Mouse (Mus musculus) limb, embryonic 10.5 days (tissue): ENCODE measurements around the gene Tubb3. TPM values are rescaled to one million over a fixed set of nuclear protein-coding genes. Genes with fewer than 3 reads are reported as not detected.

Source experiments
- DNase-seq: peaks from one replicate; pipeline ENCODE4 v3.0.0-alpha.2; 2017; ENCODE audit warnings: low spot score
- H3K27ac ChIP-seq: fragments of 300-500 bp; sonication (generic); 2 replicates; pipeline ENCODE4 v1.5.1; 2016; ENCODE audit warnings: mild to moderate bottlenecking
- H3K27me3 ChIP-seq: fragments of 300-500 bp; sonication (generic); 2 replicates; pipeline ENCODE4 v1.6.1; 2016; ENCODE audit warnings: low read depth, mild to moderate bottlenecking; ENCODE audit not compliant: poor library complexity, severe bottlenecking
- H3K36me3 ChIP-seq: fragments of 300-500 bp; sonication (generic); 2 replicates; pipeline ENCODE4 v1.6.1; 2016; ENCODE audit warnings: mild to moderate bottlenecking, moderate library complexity
- H3K4me1 ChIP-seq: fragments of 300-500 bp; sonication (generic); 2 replicates; pipeline ENCODE4 v1.6.1; 2016
- H3K4me3 ChIP-seq: fragments of 300-500 bp; sonication (generic); 2 replicates; pipeline ENCODE4 v1.5.1; 2016; ENCODE audit warnings: mild to moderate bottlenecking, moderate library complexity
- H3K9me3 ChIP-seq: fragments of 300-500 bp; sonication (generic); replicated peaks from 2 replicates; pipeline ENCODE4 v1.6.1; 2016; ENCODE audit warnings: mild to moderate bottlenecking
- WGBS: fragments of 180-500 bp; shearing (Covaris S2); methylation state at CpG from one replicate; pipeline ENCODE4 v1.1.7; 2016; 5-methylcytosine and 5-hydroxymethylcytosine counted together
- polyA plus RNA-seq: library from polyadenylated mRNA; unstranded; fragments of >200 nt; fragmentation: Nextera tagmentation; extraction: Ambion mirVana; gene quantifications from 2 replicates; pipeline ENCODE4 v1.2.1, GENCODE M21; 2016

The Tubb3 gene
- 6.9 and 7.9 TPM in 2 replicates for polyA plus RNA-seq

DNA sequence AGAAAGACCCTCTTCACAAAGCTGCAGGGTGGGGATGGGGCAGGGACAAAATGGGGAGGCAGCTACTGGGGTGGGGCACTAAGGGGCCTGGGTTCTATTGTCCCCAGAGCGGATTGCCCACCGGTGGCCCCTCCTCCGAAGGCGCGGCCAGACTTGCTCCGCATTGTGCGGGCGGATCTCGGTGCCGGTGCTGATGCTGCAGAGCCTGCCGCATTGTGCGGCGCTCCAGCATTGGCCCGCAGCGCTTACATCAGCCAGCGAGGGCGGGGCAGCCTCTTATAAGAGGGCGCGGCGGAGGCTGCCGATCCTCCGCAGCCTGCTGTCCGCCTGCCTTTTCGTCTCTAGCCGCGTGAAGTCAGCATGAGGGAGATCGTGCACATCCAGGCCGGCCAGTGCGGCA is at the start of gene Tubb3:
Tubb3 (plus strand) TSS at position 179 of the 400 bp plus-strand sequence.
- H3K4me3 ChIP-seq = peak within 1 kb of the TSS; percentile 47
- H3K36me3 ChIP-seq = no peaks in the 10 kb centered on the region
- peaks cover 69% of the 10 kb centered on the region for H3K27me3 ChIP-seq
- no peak within 1 kb of the TSS for H3K27ac ChIP-seq
- peak; percentile 67 for DNase-seq
- under 1% methylated on average over 29 of the region's 29 CpGs for WGBS
- H3K4me1 ChIP-seq = peaks cover 24% of the 10 kb centered on the region
- H3K9me3 ChIP-seq = no peaks in the 10 kb centered on the region

DNA sequence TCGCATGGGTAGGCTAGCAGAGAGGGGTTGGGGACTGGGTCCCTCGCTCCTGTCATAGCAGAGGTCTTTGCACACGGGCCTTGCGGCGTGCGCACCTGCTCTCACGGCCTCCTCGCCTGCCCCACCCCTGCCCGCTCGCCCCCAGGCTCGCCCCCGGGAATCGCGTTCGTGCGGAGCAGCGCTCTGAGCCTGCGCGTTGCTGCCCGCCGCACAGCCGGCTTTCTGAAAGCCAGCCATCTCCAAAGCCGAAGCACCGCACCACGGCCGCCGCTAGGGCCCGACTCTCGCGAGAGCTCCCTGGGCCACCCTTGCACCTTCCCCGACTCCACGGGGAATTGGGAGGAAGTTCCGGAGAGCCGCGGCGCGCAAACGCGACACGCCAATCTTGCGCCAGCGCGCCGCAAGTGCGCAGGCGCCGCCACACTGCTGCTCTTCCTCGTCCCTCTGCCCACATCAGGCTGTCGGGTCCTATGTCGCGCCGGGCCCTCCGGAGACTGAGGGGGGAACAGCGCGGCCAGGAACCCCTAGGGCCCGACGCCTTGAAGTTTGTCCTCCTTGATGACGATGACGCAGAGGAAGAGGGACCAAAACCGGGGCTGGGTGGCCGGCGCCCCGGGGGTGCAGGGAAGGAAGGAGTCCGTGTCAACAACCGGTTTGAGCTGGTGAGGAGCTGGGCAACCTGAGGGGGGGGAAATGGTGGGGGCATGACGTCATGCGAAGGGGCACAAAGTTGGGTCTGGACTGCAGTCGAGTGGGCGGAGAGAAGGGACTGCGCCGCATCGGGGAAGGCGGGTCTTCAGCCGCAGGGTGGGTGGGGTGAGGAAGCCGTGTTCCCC is 37.6 kb upstream of the Tubb3 start, which contains the start of gene Tcf25:
Tcf25 (plus strand) TSS at position 351 of the 836 bp plus-strand sequence.
- H3K9me3 ChIP-seq = no peaks in the 10 kb centered on the region

DNA sequence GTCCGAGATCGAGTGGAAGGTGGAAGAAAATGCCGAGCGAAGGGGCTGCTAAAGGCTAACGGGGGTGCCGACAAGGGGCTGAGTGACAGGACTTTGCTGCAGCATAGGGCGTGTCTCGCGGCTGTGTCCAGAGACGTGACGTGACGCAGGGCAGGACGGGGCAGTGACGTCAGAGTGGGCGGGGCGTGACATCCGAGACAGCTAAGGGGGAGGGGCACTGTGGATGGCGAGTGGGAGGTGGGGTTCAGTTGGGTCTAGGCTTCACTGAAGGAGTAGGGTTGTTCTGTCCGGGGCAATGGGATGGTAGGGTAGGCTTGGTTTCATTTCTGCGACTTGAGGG is 37.0 kb upstream of the Tubb3 start:
- peaks cover 20% of the 10 kb centered on the region for H3K36me3 ChIP-seq
- H3K4me3 ChIP-seq = peak overlapping the region; percentile 77
- H3K9me3 ChIP-seq = no peaks in the 10 kb centered on the region
- no peaks in the 10 kb centered on the region for H3K27me3 ChIP-seq
- peak overlapping the region; percentile 91 for H3K27ac ChIP-seq
- WGBS = 1% methylated on average over 20 of the region's 20 CpGs
- DNase-seq = peak; percentile 99
- H3K4me1 ChIP-seq = peaks cover 18% of the 10 kb centered on the region

More for the DNA sequence above, 37.6 kb upstream of the Tubb3 start, which contains the start of gene Tcf25:
- Histone ChIP-seq H3K4me3 (peak within 1 kb of the TSS; percentile 77), H3K27ac (peak within 1 kb of the TSS; percentile 91), H3K27me3 (no peaks in the 10 kb centered on the region), H3K36me3 (peaks cover 20% of the 10 kb centered on the region), H3K4me1 (peaks cover 18% of the 10 kb centered on the region)
- WGBS = under 1% methylated on average over 75 of the region's 75 CpGs
- DNase-seq = peak; percentile 98

DNA sequence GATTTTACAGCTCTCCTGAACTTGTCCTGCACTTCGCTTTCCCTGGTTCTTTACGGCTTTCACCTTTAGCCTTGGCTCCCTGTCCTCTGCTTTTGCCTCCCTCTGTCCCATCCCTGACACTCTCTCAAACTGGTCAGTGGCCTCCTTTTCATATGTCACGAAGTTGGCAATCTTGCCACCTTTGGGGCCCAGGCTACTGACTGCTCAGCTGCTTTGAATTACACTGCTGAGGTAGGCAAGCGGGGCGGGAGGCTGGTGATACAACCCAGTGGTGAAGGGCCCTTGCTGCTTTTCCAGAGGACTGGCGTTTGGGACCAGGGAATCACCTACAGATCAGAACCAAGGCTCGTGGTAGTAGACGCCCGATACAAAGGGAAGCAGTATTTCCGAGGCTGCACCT is 35.5 kb upstream of the Tubb3 start:
- WGBS = 88% methylated on average over 10 of the region's 10 CpGs
- peaks cover 20% of the 10 kb centered on the region for H3K36me3 ChIP-seq

DNA sequence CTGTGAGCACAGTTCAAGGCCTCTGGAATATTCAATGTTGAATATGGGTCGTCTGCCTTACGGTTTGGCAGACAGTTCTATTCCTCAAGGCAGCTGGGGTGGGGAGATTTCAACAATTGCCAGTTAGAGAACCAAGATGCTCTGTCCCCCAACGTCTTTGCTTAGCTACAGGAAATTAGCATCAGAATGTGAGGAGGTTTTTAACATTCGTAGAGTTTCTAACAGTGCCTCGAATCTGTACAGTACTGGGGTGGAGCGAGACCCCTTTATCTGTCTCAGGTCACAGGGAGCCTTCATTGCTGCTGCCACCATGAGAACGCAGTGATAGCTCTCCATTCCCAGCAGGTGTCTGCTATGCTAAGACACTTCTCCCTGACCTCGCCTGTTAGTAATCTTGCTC is 35.1 kb upstream of the Tubb3 start:
- H3K36me3 ChIP-seq = peaks cover 22% of the 10 kb centered on the region
- no peak for DNase-seq
- no peak overlapping the region for H3K4me3 ChIP-seq
- H3K27ac ChIP-seq = no peak overlapping the region
- no peaks in the 10 kb centered on the region for H3K9me3 ChIP-seq
- H3K27me3 ChIP-seq = no peaks in the 10 kb centered on the region
- H3K4me1 ChIP-seq = peaks cover 18% of the 10 kb centered on the region
- 72% methylated on average over 8 of the region's 8 CpGs for WGBS

More for the DNA sequence above, 35.5 kb upstream of the Tubb3 start:
- H3K27me3 ChIP-seq = no peaks in the 10 kb centered on the region
- peaks cover 18% of the 10 kb centered on the region for H3K4me1 ChIP-seq
- no peak overlapping the region for H3K27ac ChIP-seq
- DNase-seq = no peak
- no peak overlapping the region; the same call in 1 of the 2 replicates for H3K4me3 ChIP-seq
- H3K9me3 ChIP-seq = no peaks in the 10 kb centered on the region

DNA sequence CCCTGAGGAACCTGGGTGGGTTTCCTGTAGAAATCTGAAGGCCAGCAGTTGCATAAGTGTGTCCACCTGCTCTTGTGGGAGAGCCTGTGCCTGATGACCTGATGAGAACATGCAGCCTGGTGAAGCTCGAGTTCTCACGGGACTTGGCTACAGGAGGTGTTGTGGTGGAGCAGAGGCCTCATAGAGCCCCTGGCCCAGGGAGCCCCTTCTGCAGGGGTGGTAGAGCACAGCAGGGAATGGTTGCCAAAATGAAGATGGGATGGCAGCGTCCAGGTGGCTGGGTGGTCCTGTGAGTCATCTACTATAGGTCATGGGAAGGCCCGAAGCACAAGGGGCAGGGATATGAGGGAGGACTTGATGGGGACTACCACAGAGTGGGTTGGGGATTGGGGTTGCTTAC is 29.5 kb upstream of the Tubb3 start:
- WGBS = 90% methylated on average over 4 of the region's 4 CpGs
- DNase-seq = no peak
- peaks cover 68% of the 10 kb centered on the region for H3K36me3 ChIP-seq

DNA sequence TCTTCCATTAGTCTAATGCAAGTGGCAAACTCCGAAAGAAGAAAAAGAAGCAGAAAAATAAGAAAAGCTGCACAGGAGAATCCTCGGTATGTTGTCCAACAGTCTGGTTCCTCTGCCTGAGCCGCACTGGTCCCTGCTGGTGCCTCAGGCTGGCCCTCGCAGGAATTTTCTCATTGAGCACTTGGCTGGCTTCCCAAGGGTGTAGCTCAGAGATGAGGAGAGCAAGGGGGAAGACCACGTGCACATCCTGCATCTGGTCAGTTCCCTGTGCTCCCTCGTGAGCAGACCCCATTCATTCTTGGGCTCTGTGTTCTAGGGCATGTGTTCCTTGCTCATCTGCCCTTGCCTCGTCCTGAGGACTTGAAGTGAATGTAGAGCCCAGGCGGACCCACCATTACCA is 28.7 kb upstream of the Tubb3 start:
- DNase-seq = no peak
- H3K4me1 ChIP-seq = no peaks in the 10 kb centered on the region
- H3K9me3 ChIP-seq = no peaks in the 10 kb centered on the region
- no peak overlapping the region for H3K27ac ChIP-seq
- H3K36me3 ChIP-seq = peaks cover 71% of the 10 kb centered on the region
- no peak overlapping the region for H3K4me3 ChIP-seq
- WGBS = 95% methylated on average over 8 of the region's 8 CpGs
- no peaks in the 10 kb centered on the region for H3K27me3 ChIP-seq

More for the DNA sequence above, 29.5 kb upstream of the Tubb3 start:
- H3K9me3 ChIP-seq = no peaks in the 10 kb centered on the region
- no peak overlapping the region for H3K27ac ChIP-seq
- no peaks in the 10 kb centered on the region for H3K27me3 ChIP-seq
- H3K4me1 ChIP-seq = no peaks in the 10 kb centered on the region
- no peak overlapping the region for H3K4me3 ChIP-seq

DNA sequence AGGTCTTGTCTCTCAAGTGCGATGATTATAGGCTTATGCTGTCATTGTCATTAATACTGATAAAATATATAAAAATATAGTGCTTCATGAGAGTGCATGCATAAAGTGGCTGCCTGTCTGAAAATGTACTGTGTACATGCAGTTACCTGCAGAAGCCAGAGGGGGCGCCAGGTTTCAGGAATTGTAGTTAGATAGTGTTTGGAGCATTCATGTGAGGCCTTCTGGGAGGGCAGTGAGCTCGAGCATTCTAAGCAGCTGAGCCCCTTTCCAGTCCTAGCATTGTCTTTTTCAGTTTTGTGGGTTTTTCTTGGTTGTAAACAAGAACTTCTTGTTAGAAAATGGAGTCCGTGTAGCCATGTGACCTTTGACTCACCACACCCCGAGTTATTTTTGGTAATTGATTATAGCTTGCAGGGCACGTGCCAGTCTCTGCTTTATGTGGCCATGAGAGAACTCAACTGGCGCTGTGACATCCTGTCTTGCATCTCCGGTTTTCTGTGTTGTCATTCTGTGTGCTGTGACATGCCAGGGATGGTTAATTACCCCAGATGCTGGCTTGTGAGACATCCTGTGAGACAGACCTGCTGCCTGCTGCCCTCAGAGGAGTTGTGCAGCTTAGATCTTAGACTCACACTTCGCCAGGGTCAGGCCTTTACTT is 26.2 kb upstream of the Tubb3 start:
- Histone ChIP-seq H3K4me3 (no peak overlapping the region), H3K27ac (no peak overlapping the region), H3K9me3 (no peaks in the 10 kb centered on the region), H3K36me3 (peaks cover 90% of the 10 kb centered on the region), H3K27me3 (no peaks in the 10 kb centered on the region), H3K4me1 (no peaks in the 10 kb centered on the region)
- WGBS = 73% methylated on average over 9 of the region's 9 CpGs
- peak; percentile 50 for DNase-seq

DNA sequence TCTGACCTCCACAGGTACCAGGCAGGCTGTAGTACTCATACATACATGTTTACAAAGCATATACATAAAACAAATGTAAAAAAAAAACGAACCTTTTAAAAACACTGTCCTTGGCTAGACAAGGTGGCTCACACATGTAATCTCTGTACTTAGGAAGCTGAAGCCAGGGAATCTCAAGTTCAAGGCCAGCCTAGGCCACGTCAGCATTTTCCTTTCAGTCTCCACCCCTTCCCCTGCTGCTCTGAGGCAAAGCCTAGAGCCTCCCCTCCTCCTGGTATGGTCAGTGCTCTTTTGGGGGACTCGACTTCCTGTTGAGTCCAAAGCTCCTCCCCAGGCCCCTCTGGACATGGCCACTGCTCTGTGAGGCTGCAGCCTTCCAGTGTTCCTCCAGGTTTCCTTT is 24.2 kb upstream of the Tubb3 start:
- H3K4me3 ChIP-seq = no peak overlapping the region
- no peaks in the 10 kb centered on the region for H3K9me3 ChIP-seq
- no peak for DNase-seq
- H3K27me3 ChIP-seq = no peaks in the 10 kb centered on the region
- H3K27ac ChIP-seq = no peak overlapping the region
- H3K36me3 ChIP-seq = peaks cover 100% of the 10 kb centered on the region
- WGBS = 81% methylated on average over 3 of the region's 3 CpGs
- no peaks in the 10 kb centered on the region for H3K4me1 ChIP-seq

DNA sequence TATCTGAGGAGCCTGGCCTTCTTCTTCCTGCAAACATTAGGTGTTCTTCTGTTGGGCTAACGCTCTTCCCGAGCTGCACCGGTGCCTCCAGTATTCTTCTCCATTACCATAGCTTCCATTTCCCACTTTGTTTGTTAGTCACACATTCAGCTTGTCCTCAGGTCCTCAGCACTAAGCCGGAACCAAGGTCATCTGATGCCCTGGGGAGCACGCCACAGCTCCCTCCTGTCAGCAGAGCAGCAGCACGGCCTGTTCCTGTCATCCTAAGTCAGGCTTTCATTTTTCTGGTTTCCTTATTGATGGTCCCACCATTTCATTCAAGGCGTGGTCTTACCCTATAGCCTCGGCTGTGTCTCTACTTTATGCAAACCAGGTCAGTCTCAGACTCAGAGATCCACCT is 23.4 kb upstream of the Tubb3 start:
- 92% methylated on average over 8 of the region's 8 CpGs for WGBS
- no peak for DNase-seq
- Histone ChIP-seq H3K4me1 (no peaks in the 10 kb centered on the region), H3K27ac (no peak overlapping the region), H3K27me3 (no peaks in the 10 kb centered on the region), H3K36me3 (peaks cover 99% of the 10 kb centered on the region), H3K4me3 (no peak overlapping the region), H3K9me3 (no peaks in the 10 kb centered on the region)

DNA sequence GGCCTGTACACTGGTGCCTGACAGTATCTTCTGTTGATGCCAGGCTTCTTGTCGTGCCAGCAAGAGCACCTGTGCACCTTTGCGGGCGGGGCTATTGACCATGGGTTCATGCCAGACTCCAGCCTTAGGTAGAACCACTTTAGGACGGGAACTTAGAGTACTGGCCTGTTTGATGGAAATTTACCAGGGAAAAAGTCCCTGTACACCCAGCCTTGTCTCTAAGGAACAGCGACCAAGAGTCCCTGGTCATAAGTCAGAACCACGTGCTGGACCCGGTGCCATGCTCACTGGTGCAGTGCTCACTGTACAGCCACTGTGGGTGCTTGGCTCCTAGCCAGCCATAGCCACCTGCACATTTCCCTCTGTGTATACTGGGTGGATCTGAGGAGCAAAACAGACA is 22.2 kb upstream of the Tubb3 start:
- H3K27me3 ChIP-seq = no peaks in the 10 kb centered on the region
- H3K27ac ChIP-seq = no peak overlapping the region
- no peaks in the 10 kb centered on the region for H3K9me3 ChIP-seq
- no peak overlapping the region for H3K4me3 ChIP-seq
- 99% methylated on average over 7 of the region's 7 CpGs for WGBS
- H3K36me3 ChIP-seq = peaks cover 99% of the 10 kb centered on the region
- DNase-seq = no peak
- H3K4me1 ChIP-seq = no peaks in the 10 kb centered on the region

DNA sequence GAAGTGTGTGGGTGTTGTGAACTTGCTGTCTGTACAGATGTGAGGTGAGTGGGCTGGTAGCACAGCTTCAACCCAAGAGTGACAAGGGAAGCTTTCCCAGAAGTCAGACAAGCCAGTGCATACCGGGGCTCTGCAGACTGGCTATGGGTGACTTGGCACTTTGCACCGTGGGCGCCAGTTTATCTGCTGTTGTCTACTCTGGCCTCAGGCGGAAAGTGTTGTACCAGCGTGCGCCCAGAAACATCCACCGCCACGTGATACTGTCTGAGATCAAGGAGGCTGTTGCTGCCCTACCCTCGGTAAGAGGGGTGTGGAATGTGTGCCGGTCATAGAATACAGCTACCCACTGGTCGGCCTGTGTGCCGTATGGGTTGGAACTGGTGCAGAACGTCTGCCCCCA is 12.9 kb upstream of the Tubb3 start:
- H3K27me3 ChIP-seq = no peaks in the 10 kb centered on the region
- DNase-seq = no peak
- no peaks in the 10 kb centered on the region for H3K9me3 ChIP-seq
- 94% methylated on average over 13 of the region's 13 CpGs for WGBS
- peaks cover 100% of the 10 kb centered on the region for H3K36me3 ChIP-seq
- H3K27ac ChIP-seq = no peak overlapping the region
- H3K4me1 ChIP-seq = no peaks in the 10 kb centered on the region
- no peak overlapping the region for H3K4me3 ChIP-seq

DNA sequence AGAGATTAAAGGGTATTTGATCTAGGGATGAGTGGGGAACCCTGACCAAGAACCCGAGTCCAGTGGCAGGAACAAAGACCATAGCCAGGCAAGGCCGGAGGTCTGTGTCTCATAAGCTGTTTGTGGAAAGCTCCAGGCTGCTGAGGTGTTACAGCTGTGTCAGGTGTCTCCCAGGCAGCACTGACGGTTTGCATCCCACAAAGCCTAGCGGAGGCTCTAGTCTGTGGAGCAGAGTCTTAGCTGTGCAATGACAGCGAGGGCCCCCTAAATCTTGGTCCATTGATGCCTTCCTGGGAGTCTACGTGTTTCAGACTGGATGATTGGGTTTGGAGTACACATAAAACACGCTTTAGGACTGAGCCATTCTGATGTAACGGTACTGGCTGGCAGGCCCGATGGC is 9.3 kb upstream of the Tubb3 start:
- DNase-seq = no peak
- Histone ChIP-seq H3K4me1 (peaks cover 6% of the 10 kb centered on the region; the same call in 1 of the 2 replicates), H3K36me3 (peaks cover 66% of the 10 kb centered on the region), H3K9me3 (no peaks in the 10 kb centered on the region), H3K4me3 (no peak overlapping the region), H3K27me3 (no peaks in the 10 kb centered on the region), H3K27ac (no peak overlapping the region)
- 90% methylated on average over 9 of the region's 9 CpGs for WGBS
